Mouse (Mus musculus): ENCODE data around the gene Hjurp.

DNA sequence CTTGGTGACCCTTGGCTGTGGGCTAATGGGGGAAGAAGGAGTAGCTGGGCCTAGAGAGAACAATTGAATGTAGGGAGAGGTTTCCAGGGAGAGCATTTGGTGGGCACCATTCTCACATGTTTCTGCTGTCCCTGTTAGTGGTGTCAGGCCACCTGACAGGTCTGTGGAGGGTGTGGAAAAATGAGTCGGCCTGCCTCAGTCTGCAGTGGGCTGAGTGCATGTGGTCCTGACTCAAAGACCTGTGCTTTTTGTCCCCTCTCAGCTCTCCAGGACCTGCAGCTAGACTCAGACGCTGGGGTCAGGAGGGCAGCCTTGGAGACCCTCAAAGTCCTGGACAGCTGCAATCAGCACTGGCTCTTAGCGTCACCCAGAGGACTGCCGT lies 17.8 kb downstream of the Hjurp start:
- no peak for TF ChIP-seq CTCF (IDR thresholded peaks at IDR 0.05 in 2 of 3, conservative IDR thresholded peaks at IDR 0.05 in 1 of 3; ENCODE audit: control insufficient read depth in 1 of 3, insufficient read depth in 1 of 3, low read depth in 2 of 3, low read length in 3 of 3, poor library complexity in 1 of 3, severe bottlenecking in 1 of 3)
- no peak for TF ChIP-seq GATA1 (IDR thresholded peaks at IDR 0.05; ENCODE audit: low read depth, low read length)
- TF ChIP-seq CHD2 (IDR thresholded peaks at IDR 0.05; ENCODE audit: low read length) = no peak
- TF ChIP-seq POLR2A (IDR thresholded peaks at IDR 0.05; ENCODE audit: control insufficient read depth in 1 of 2, insufficient read depth in 1 of 2, low read depth in 1 of 2, low read length in 2 of 2, poor library complexity in 1 of 2) = peak in 1 of 2 experiments; percentile 30; a peak in 1 of 4 replicates
- TF ChIP-seq JUND (IDR thresholded peaks at IDR 0.05; ENCODE audit: low read depth, low read length) = no peak
- TF ChIP-seq EP300 (IDR thresholded peaks at IDR 0.05; ENCODE audit: low read depth in 1 of 2, low read length in 2 of 2) = no peak
- no peak for TF ChIP-seq MAFK (IDR thresholded peaks at IDR 0.05; ENCODE audit: borderline replicate concordance, low read depth, low read length)
